Mouse (Mus musculus) cortical plate, adult 2 months (tissue): ENCODE data around the gene Adam19. TPM values are rescaled to one million over a fixed set of nuclear protein-coding genes. Genes with fewer than 3 reads are reported as not detected.

Experiments used
- H3K27ac ChIP-seq: fragments of 200-500 bp; 2 replicates; pipeline ENCODE4 v1.5.1; 2012; ENCODE audit warnings: low read length, control low read depth, inconsistent platforms; ENCODE audit not compliant: insufficient read depth
- H3K4me1 ChIP-seq: fragments of 200-500 bp; 2 replicates; pipeline ENCODE4 v1.6.1; 2011; ENCODE audit warnings: low read length; ENCODE audit not compliant: control insufficient read depth, insufficient read depth
- H3K4me3 ChIP-seq: fragments of 200-500 bp; 2 replicates; pipeline ENCODE4 v1.5.1; 2011; ENCODE audit warnings: mild to moderate bottlenecking, low read length, control low read depth; ENCODE audit not compliant: insufficient read depth
- CTCF ChIP-seq: fragments of 200-500 bp; IDR thresholded peaks from 2 replicates; pipeline ENCODE4 v1.5.1; 2011; ENCODE audit warnings: mild to moderate bottlenecking, control low read depth, low read length; ENCODE audit not compliant: insufficient read depth; ENCODE audit errors: extremely low read depth
- POLR2A ChIP-seq: fragments of 200-500 bp; IDR thresholded peaks from 2 replicates; pipeline ENCODE4 v1.6.1; 2011; ENCODE audit warnings: mild to moderate bottlenecking, low read length, control low read depth; ENCODE audit not compliant: insufficient read depth; ENCODE audit errors: extremely low read depth
- polyA plus RNA-seq: library from polyadenylated mRNA; depleted of rRNA; stranded (reverse); fragments of >200 nt; gene quantifications from 2 replicates; pipeline ENCODE4 v1.2.3, GENCODE M21; 2012

The Adam19 gene
- polyA plus RNA-seq, 1 experiment = 9.9 TPM

DNA sequence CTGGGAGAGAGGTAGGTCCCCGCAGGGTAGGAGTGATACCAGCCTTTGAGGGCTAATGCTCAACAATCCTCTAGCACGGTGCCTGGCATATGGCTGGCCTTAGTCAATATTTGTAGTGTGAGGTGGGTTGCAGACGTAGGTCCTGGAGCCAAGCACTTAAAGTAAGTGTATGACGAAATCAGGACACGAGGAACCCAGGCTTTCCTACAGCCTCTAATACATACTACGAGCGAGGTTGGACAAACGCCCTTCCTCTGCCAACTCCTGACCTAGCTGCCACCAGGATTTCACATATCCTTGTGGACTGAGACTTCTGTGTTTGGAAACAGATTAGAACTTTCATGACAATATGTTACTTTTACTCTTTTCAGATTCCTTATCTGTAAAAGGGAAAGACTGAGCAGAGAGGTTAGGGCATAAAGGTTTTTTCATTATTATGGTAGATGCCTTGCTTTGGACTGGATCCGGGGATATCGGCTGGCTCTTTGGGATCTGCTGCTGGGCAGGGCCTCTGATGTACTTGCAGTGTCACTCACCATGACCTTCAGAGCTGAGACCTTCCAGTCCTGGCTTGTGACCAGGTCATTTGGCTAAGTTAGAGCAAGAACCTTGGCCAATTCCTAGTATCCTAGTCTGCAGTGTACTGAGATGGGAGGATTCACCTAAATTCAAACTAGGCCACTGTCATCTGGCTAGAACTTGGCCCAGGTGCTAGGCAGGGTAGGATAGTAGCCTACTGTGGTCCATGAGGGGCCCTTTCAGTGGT is 29.8 kb downstream of the Adam19 start:
- Histone ChIP-seq H3K4me3 (no peak overlapping the region), H3K27ac (no peak overlapping the region), H3K4me1 (no peaks in the 10 kb centered on the region; the same call in 1 of the 2 replicates)
- TF ChIP-seq POLR2A (no peak), CTCF (no peak)

DNA sequence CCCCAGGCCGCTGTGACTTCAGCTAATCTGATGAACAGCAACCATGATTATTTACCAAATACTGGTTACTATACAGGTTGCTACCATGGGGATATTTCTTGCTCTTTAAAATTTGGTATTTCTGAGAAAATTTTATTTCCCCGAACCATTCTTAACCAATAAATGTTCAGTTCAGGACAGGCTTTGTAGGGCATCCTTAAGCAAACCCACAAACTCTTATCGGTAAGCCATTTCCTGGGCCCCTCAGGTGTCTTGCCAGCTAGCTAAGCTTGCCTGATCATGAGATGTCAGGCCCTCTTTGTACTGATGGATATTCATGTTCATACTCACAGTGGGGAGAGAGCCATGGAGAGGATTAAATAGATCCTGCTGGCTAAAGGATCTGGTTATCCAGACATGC is 30.7 kb downstream of the Adam19 start:
- Histone ChIP-seq H3K27ac (no peak overlapping the region), H3K4me3 (no peak overlapping the region), H3K4me1 (no peaks in the 10 kb centered on the region; the same call in 1 of the 2 replicates)
- no peak for TF ChIP-seq CTCF
- no peak for TF ChIP-seq POLR2A

DNA sequence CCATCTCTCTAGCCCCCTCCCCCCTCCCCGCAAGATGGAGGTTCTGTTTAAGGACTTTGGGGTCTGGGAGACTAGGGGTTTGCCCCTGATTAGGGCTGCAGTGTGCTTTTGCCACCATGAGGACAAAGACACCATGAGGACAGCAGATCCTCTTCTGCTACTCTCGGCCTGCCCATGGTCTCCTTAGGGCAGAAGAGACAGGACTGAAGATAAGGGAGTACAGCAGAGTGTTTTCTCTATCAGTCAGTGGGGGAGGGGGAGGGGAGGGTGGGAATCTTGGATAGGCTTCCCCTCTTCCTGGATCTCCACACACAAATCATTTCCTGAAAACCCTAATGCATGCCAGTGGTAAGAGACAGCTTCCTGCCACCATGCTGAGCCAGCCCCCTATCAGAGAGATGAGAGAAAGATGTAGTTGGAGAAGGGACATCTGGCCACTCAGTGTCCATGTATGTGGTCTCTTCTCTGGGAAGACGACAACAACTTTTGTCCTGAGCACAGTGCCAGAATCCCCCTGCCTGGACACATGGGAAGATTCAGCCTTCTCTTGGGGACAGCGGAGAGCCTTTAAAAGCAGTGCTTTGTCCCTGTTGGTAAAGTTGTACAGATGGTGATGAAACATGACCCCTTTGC is 33.4 kb downstream of the Adam19 start:
- no peak for TF ChIP-seq POLR2A
- no peak for TF ChIP-seq CTCF
- Histone ChIP-seq H3K27ac (no peak overlapping the region), H3K4me3 (no peak overlapping the region), H3K4me1 (peaks cover 3% of the 10 kb centered on the region; the same call in 1 of the 2 replicates)

DNA sequence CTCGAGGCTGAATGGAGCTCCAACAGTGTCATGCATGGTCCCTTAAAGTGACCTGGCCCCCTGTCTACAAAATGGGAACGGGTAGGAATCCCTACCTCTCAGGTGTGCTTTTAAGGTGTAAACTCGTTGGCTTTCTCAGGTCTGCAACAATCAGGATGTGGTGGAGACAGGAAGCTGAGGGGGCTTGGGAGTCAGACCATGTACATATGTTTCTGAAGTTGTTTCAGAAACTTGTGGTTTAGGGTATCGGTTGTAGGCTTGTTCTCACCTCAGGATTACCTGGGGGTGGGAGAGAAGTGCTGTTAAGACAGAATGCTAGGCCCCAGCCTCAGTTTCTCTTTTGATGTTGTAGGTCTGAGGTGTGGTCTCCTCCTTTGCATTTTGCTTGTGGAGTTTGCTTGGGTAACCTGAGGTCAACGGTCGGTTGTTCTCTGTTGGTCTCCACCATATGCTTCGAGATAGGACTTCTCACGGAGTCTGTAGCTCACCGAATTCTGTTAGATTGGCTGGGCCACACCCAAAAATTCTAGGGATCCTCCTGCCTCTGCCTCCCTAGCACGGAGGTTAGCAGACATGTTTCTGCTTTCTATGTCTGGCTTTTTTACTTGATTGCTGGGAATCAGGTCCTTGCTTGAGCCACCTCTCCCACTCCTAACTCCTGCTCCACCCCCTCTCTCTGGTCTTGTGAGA is 34.4 kb downstream of the Adam19 start:
- H3K4me3 ChIP-seq = no peak overlapping the region
- TF ChIP-seq POLR2A = no peak
- no peak for TF ChIP-seq CTCF
- peaks cover 3% of the 10 kb centered on the region; the same call in 1 of the 2 replicates for H3K4me1 ChIP-seq
- no peak overlapping the region for H3K27ac ChIP-seq

DNA sequence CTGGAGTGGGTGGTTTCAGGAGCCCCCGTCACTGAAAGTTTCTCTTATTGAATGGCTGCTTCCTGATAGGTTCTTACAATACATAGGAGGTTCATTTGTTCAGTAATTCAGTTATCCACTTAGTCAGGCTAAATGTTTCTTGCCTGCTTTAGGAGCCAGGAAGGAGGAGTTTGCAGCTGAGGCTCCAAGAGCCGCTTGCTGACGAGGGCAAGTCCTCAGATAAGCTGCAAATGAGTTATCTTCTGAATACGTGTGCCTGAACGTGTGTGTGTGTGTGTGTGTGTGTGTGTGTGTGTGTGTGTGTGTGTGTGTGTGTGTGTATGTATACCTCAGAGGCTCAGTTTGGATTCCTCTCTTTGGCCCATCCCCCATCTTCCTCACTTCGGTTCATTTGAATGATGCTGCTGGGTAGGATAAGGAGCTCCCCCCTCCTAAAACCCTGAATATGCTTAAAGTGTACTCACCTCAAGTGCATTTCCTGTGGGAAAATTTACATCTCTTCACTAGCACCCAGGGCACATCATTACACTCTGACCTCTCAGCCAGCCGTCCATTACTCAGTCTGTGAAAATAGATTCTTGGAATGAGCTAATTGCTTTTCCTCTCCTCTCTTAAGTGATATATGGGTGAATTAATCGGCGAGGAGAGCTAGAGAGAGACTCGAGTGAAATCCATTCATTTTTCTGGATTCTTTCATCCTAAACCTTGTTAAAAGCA is 35.3 kb downstream of the Adam19 start:
- H3K27ac ChIP-seq = no peak overlapping the region
- peaks cover 3% of the 10 kb centered on the region; the same call in 1 of the 2 replicates for H3K4me1 ChIP-seq
- H3K4me3 ChIP-seq = no peak overlapping the region
- TF ChIP-seq POLR2A (no peak), CTCF (no peak)

DNA sequence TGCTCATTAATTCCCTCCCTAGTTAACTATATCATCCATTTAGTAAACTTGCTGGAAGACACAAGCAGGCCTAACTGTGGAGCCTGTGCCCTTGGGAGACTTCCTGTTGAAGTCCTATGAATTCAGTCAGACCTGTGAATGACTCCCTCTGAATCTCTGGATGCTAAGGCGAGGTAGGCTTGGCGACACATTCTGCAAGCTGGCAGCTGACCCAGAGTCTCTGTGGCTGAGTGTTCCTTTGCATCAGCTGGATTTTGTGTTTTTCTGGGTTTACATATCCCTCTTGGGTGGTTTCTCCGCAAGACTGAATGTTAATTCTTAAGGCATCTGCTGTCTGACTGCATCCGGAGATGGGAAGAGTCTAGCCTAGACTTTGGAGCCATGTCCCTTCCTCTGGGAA is 36.3 kb downstream of the Adam19 start:
- Histone ChIP-seq H3K4me1 (peaks cover 3% of the 10 kb centered on the region; the same call in 1 of the 2 replicates), H3K27ac (no peak overlapping the region), H3K4me3 (no peak overlapping the region)
- TF ChIP-seq POLR2A = no peak
- no peak for TF ChIP-seq CTCF

DNA sequence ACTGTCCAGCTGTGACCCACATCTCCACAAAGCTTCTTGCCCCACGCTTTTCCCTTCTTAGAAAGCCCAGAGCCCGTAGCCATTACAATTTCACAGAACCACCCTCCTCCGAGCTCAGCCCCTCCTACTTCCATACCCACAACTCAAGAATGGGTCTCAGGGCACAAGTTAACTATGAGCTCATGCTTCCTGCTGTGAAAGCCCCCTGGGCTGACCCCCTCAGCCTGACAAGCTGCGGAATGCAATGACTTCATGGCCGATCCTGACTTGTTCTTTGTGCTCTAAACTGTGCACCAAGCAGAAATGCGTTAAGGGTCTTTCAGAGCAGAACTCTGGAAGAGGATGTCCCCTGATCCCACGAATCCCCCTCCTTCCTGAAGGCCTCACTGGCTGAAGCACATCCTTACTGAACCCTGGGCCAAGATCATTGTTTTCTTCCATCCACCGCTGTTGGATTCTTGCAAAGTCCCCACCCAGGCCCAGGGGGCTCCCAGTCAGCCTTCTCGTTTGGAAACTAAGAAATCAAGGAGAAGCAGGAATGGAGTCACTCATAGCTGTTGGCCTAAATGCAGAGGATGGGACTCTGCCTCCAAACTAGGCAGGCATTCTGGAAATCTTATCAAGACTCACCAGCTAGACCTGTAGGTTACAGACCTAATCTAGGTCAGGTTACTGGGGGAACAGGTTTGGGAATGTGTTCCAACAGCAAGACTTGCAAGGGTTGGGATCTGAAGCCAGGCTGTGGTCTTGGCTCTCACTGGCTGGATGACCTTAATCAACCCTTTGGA is 39.9 kb downstream of the Adam19 start:
- H3K4me1 ChIP-seq = peaks cover 3% of the 10 kb centered on the region; the same call in 1 of the 2 replicates
- no peak overlapping the region for H3K4me3 ChIP-seq
- no peak overlapping the region for H3K27ac ChIP-seq
- no peak for TF ChIP-seq POLR2A
- no peak for TF ChIP-seq CTCF

DNA sequence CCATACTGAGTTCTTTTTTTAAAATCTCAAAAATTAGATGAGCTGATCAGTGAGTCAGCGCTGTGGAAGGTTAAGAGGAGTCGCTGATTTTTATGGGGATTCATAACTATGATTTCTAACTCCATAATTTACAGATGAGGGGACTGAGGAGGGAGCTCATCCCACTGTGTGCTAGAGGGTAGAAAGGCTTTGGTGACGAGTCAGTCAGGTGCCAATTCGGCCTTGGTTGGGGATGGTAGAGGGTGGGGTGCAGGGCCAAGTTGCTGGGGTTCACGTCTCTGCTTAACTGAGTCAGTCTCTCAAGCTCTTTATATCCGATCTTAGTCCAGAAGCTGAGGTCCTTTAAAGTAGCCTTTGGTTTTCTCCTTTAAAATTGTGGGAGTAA is 40.5 kb downstream of the Adam19 start:
- peaks cover 3% of the 10 kb centered on the region; the same call in 1 of the 2 replicates for H3K4me1 ChIP-seq
- TF ChIP-seq CTCF = no peak
- TF ChIP-seq POLR2A = no peak
- no peak overlapping the region for H3K27ac ChIP-seq
- no peak overlapping the region for H3K4me3 ChIP-seq
